Mouse (Mus musculus): ENCODE results near the gene Rps6kb2.

DNA sequence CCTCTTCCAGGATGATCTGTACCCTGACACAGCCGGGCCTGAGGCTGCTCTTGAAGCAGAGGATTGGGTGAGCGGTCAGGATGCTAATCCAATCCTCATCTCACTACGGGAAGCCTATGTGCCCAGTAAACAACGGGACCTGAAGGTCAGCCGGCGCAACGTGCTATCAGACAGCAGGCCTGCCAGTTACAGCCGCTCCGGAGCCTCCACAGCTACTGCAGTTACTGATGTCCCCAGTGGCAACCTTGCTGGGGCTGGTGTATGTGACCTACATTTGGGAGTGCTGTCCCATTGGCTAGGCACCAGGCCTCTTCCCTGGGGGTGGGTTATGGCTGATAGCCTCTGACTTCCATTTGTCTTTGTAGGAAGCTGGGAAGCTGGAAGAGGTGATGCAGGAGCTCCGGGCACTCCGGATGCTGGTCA is 9.9 kb downstream of the Rps6kb2 start, which contains the start of gene Ptprcap:
- no peak for TF ChIP-seq CTCF (IDR thresholded peaks at IDR 0.05; ENCODE audit: control insufficient read depth, insufficient read depth, insufficient replicate concordance, low read depth, low read length)
- TF ChIP-seq POLR2A (IDR thresholded peaks at IDR 0.05; ENCODE audit: control insufficient read depth, low read depth, low read length) = no peak
